Mouse (Mus musculus) bone marrow, adult 2 months (tissue): ENCODE results near the gene Apbb1ip.

ENCODE experiments used
- CTCF ChIP-seq: fragments of 200-500 bp; IDR thresholded peaks from 2 replicates; pipeline ENCODE4 v1.5.1; 2011; ENCODE audit warnings: low read length, control low read depth; ENCODE audit not compliant: control insufficient read depth, insufficient read depth
- POLR2A ChIP-seq: fragments of 200-500 bp; IDR thresholded peaks from 2 replicates; pipeline ENCODE4 v1.6.1; 2011; ENCODE audit warnings: low read depth, mild to moderate bottlenecking, control low read depth, low read length, borderline replicate concordance; ENCODE audit not compliant: control insufficient read depth

GRCm38 (mm10) chr2:22845514-22845913 is 71.6 kb downstream of the Apbb1ip start:
- TF ChIP-seq CTCF = no peak
- no peak for TF ChIP-seq POLR2A
